Mouse (Mus musculus): ENCODE measurements around the gene H2-T23. TPM values are rescaled to one million over a fixed set of nuclear protein-coding genes. Genes with fewer than 3 reads are reported as not detected.

Gene H2-T23
- polyA plus RNA-seq, 1 experiment from 2014 or later: 3.2 TPM

GRCm38 (mm10) chr17:35997713-35998510, 34.7 kb downstream of the H2-T23 start:
- no peaks in the 10 kb centered on the region for H3K27me3 ChIP-seq (ENCODE audit: control insufficient read depth, insufficient read depth, low read length)
- WGBS: 56% methylated on average over 12 of the region's 12 CpGs
- H3K4me1 ChIP-seq (ENCODE audit: control insufficient read depth, insufficient read depth, low read length): peaks cover 7% of the 10 kb centered on the region
- H3K4me2 ChIP-seq: no peak overlapping the region
- H3K27ac ChIP-seq (ENCODE audit: low read depth, low read length): no peak overlapping the region
- DNase-seq (ENCODE audit: low spot score, missing footprints) (no peak), ATAC-seq (ENCODE audit: low FRiP score) (no peak)
- no peaks in the 10 kb centered on the region for H3K36me3 ChIP-seq (ENCODE audit: control insufficient read depth, insufficient read depth, low read length)
- no peak overlapping the region for H3K4me3 ChIP-seq (ENCODE audit: low read depth, low read length)
- H3K9ac ChIP-seq (ENCODE audit: low read length): no peak overlapping the region
- no peaks in the 10 kb centered on the region for H3K9me3 ChIP-seq (ENCODE audit: control insufficient read depth, low read length)

- Histone ChIP-seq H3K27ac (ENCODE audit: low read depth, low read length) (no peak overlapping the region), H3K36me3 (ENCODE audit: control insufficient read depth, insufficient read depth, low read length) (no peaks in the 10 kb centered on the region), H3K4me3 (ENCODE audit: low read depth, low read length) (no peak overlapping the region), H3K4me2 (no peak overlapping the region), H3K9ac (ENCODE audit: low read length) (no peak overlapping the region), H3K4me1 (ENCODE audit: control insufficient read depth, insufficient read depth, low read length) (peaks cover 7% of the 10 kb centered on the region), H3K27me3 (ENCODE audit: control insufficient read depth, insufficient read depth, low read length) (no peaks in the 10 kb centered on the region), H3K9me3 (ENCODE audit: control insufficient read depth, low read length) (no peaks in the 10 kb centered on the region)
- DNase-seq (ENCODE audit: low spot score, missing footprints) (peak; percentile 99), ATAC-seq (ENCODE audit: low FRiP score) (peak; percentile 69)
- WGBS: 6% methylated on average over 11 of the region's 11 CpGs
Measured at GRCm38 (mm10) chr17:35996949-35997348, 35.7 kb downstream of the H2-T23 start.

GRCm38 (mm10) chr17:35994879-35995240, 37.8 kb downstream of the H2-T23 start:
- H3K4me1 ChIP-seq (ENCODE audit: control insufficient read depth, insufficient read depth, low read length): peaks cover 7% of the 10 kb centered on the region
- 4% methylated on average over 14 of the region's 14 CpGs for WGBS
- no peaks in the 10 kb centered on the region for H3K36me3 ChIP-seq (ENCODE audit: control insufficient read depth, insufficient read depth, low read length)
- H3K27me3 ChIP-seq (ENCODE audit: control insufficient read depth, insufficient read depth, low read length): no peaks in the 10 kb centered on the region
- DNase-seq (ENCODE audit: low spot score, missing footprints) (peak; percentile 92), ATAC-seq (ENCODE audit: low FRiP score) (no peak)
- no peak overlapping the region for H3K27ac ChIP-seq (ENCODE audit: low read depth, low read length)
- H3K9ac ChIP-seq (ENCODE audit: low read length): peak overlapping the region; percentile 63
- H3K4me3 ChIP-seq (ENCODE audit: low read depth, low read length): peak overlapping the region; percentile 55
- H3K9me3 ChIP-seq (ENCODE audit: control insufficient read depth, low read length): no peaks in the 10 kb centered on the region
- H3K4me2 ChIP-seq: peak overlapping the region; percentile 49

- no peak overlapping the region for H3K27ac ChIP-seq (ENCODE audit: low read depth, low read length)
- DNase-seq (ENCODE audit: low spot score, missing footprints) (peak; percentile 95), ATAC-seq (ENCODE audit: low FRiP score) (peak; percentile 50; the same call in 1 of the 2 replicates)
- H3K4me1 ChIP-seq (ENCODE audit: control insufficient read depth, insufficient read depth, low read length): peaks cover 7% of the 10 kb centered on the region
- H3K9me3 ChIP-seq (ENCODE audit: control insufficient read depth, low read length): no peaks in the 10 kb centered on the region
- WGBS: 5% methylated on average over 31 of the region's 31 CpGs
- H3K36me3 ChIP-seq (ENCODE audit: control insufficient read depth, insufficient read depth, low read length): 0 out of 2 replicates have a peak, but pooled peaks cover 2% of the 10 kb centered on the region
- peak overlapping the region; percentile 49 for H3K4me2 ChIP-seq
- H3K9ac ChIP-seq (ENCODE audit: low read length): peak overlapping the region; percentile 63
- no peaks in the 10 kb centered on the region for H3K27me3 ChIP-seq (ENCODE audit: control insufficient read depth, insufficient read depth, low read length)
- H3K4me3 ChIP-seq (ENCODE audit: low read depth, low read length): peak overlapping the region; percentile 55
Measured at GRCm38 (mm10) chr17:35994175-35994878, 38.3 kb downstream of the H2-T23 start.

- 9% methylated on average over 17 of the region's 17 CpGs for WGBS
- DNase-seq (ENCODE audit: low spot score, missing footprints) (peak; percentile 98), ATAC-seq (ENCODE audit: low FRiP score) (peak; percentile 69)
- Histone ChIP-seq H3K27ac (ENCODE audit: low read depth, low read length) (no peak overlapping the region), H3K27me3 (ENCODE audit: control insufficient read depth, insufficient read depth, low read length) (no peaks in the 10 kb centered on the region), H3K4me2 (peak overlapping the region; percentile 24; the same call in 1 of the 2 replicates), H3K4me1 (ENCODE audit: control insufficient read depth, insufficient read depth, low read length) (peaks cover 7% of the 10 kb centered on the region), H3K9me3 (ENCODE audit: control insufficient read depth, low read length) (no peaks in the 10 kb centered on the region), H3K9ac (ENCODE audit: low read length) (no peak overlapping the region), H3K36me3 (ENCODE audit: control insufficient read depth, insufficient read depth, low read length) (0 out of 2 replicates have a peak, but pooled peaks cover 2% of the 10 kb centered on the region), H3K4me3 (ENCODE audit: low read depth, low read length) (peak overlapping the region; percentile 55; the same call in 1 of the 2 replicates)
Measured at GRCm38 (mm10) chr17:35993675-35994074, 39.0 kb downstream of the H2-T23 start.

GRCm38 (mm10) chr17:35991781-35992180, 40.9 kb downstream of the H2-T23 start:
- no peak overlapping the region for H3K4me2 ChIP-seq
- 57% methylated on average over 10 of the region's 10 CpGs for WGBS
- no peak overlapping the region for H3K4me3 ChIP-seq (ENCODE audit: low read depth, low read length)
- H3K9ac ChIP-seq (ENCODE audit: low read length): no peak overlapping the region
- no peaks in the 10 kb centered on the region for H3K9me3 ChIP-seq (ENCODE audit: control insufficient read depth, low read length)
- no peaks in the 10 kb centered on the region for H3K27me3 ChIP-seq (ENCODE audit: control insufficient read depth, insufficient read depth, low read length)
- H3K27ac ChIP-seq (ENCODE audit: low read depth, low read length): no peak overlapping the region
- DNase-seq (ENCODE audit: low spot score, missing footprints): no peak
- H3K36me3 ChIP-seq (ENCODE audit: control insufficient read depth, insufficient read depth, low read length): peaks cover 12% of the 10 kb centered on the region
- H3K4me1 ChIP-seq (ENCODE audit: control insufficient read depth, insufficient read depth, low read length): peaks cover 7% of the 10 kb centered on the region
- no peak for ATAC-seq (ENCODE audit: low FRiP score)

- ATAC-seq (ENCODE audit: low FRiP score): no peak
- 88% methylated on average over 9 of the region's 9 CpGs for WGBS
Measured at GRCm38 (mm10) chr17:35981776-35982175, 50.9 kb downstream of the H2-T23 start.

GRCm38 (mm10) chr17:35980363-35980754, 52.3 kb downstream of the H2-T23 start:
- peak overlapping the region; percentile 90 for H3K27ac ChIP-seq (ENCODE audit: low read depth, low read length)
- H3K4me1 ChIP-seq (ENCODE audit: control insufficient read depth, insufficient read depth, low read length): peaks cover 17% of the 10 kb centered on the region
- peak overlapping the region; percentile 77 for H3K4me2 ChIP-seq
- peak; percentile 93 for DNase-seq (ENCODE audit: low spot score, missing footprints)
- H3K9ac ChIP-seq (ENCODE audit: low read length): peak overlapping the region; percentile 83
- H3K4me3 ChIP-seq (ENCODE audit: low read depth, low read length): peak overlapping the region; percentile 91
- peaks cover 9% of the 10 kb centered on the region for H3K36me3 ChIP-seq (ENCODE audit: control insufficient read depth, insufficient read depth, low read length)
- WGBS: 1% methylated on average over 29 of the region's 29 CpGs
- ATAC-seq (ENCODE audit: low FRiP score): peak; percentile 17; the same call in 1 of the 2 replicates
- H3K27me3 ChIP-seq (ENCODE audit: control insufficient read depth, insufficient read depth, low read length): no peaks in the 10 kb centered on the region
- H3K9me3 ChIP-seq (ENCODE audit: control insufficient read depth, low read length): no peaks in the 10 kb centered on the region

More at GRCm38 (mm10) chr17:35981776-35982175, 50.9 kb downstream of the H2-T23 start:
- no peak overlapping the region for H3K4me2 ChIP-seq
- peaks cover 9% of the 10 kb centered on the region for H3K36me3 ChIP-seq (ENCODE audit: control insufficient read depth, insufficient read depth, low read length)
- no peak overlapping the region for H3K27ac ChIP-seq (ENCODE audit: low read depth, low read length)
- H3K4me3 ChIP-seq (ENCODE audit: low read depth, low read length): no peak overlapping the region
- peaks cover 17% of the 10 kb centered on the region for H3K4me1 ChIP-seq (ENCODE audit: control insufficient read depth, insufficient read depth, low read length)
- H3K9ac ChIP-seq (ENCODE audit: low read length): no peak overlapping the region
- H3K27me3 ChIP-seq (ENCODE audit: control insufficient read depth, insufficient read depth, low read length): no peaks in the 10 kb centered on the region
- H3K9me3 ChIP-seq (ENCODE audit: control insufficient read depth, low read length): no peaks in the 10 kb centered on the region
- no peak for DNase-seq (ENCODE audit: low spot score, missing footprints)
